Mouse (Mus musculus) embryo, embryonic 10 days (tissue): ENCODE measurements around the gene Ppil6.

ENCODE experiments used
- DNase-seq: peaks from one replicate; pipeline ENCODE4 v3.0.0-alpha.2; 2015; ENCODE audit warnings: low spot score

Ppil6 gene

DNA sequence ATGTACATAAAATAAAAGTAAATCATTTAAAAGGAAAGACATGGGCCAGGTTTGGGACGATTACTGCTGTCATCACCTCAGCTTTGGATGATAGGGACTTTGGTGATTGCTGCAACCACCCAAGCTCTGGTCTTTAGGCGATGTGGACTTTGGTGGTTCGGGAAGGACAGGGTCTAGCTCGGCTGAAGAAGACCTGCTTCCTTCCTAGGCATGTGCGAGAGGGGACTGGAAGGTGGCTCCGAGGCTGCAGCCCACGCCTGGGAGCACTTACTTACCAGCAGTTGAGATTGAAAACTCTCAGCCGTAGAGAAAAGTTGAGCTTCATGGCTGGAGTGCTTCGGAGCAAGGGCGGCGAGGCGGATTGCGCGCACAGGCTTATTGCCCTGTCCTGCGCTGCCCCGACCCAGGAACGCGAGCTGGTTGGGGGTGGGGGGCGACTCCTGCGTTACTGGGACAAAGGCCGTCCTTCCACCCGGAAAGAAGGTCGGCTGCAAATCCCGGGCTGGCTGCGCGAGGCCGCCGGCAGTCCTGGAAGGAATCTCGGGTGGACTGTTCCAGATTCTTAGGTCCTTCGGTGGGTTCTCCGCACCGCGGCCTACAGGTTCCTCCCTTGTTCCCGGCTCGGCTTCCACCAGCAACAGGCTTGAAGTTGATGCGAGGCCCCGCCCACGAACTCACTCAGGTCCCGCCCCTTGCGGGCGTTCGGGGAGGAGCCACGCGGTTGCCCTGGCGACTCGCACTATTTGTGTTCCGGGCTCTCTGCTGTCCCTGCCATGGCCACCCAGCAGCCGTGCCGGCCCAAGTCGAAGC is at the start of gene Ppil6, which contains the start of gene Smpd2:
Ppil6 (plus strand) TSS at position 732 of the 810 bp plus-strand sequence.
Smpd2 (minus strand) TSS at position 662 of the 810 bp plus-strand sequence.
- peak; percentile 95 for DNase-seq

DNA sequence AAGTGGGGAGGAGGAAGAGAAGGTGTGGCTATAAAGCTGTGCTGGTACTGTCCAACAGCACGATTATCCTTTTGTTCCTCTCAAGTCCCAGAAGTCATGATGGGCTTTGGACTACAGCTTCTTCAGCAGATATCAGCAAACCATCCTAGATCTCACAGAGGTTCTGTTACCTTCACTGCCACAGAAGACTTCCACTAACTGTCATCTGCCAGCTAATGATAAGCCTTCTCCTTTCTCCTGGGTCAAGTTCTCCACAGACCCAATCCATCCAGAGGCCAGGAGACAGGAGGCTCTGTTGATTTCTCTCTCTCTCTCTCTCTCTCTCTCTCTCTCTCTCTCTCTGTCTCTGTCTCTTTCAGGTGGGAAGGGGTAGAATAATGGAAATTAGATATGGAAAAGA is 42.0 kb upstream of the Ppil6 start:
- no peak for DNase-seq

- DNase-seq = peak; percentile 50
These were observed 40.6 kb upstream of the Ppil6 start for GRCm38 (mm10) chr10:41449684-41450083.

DNA sequence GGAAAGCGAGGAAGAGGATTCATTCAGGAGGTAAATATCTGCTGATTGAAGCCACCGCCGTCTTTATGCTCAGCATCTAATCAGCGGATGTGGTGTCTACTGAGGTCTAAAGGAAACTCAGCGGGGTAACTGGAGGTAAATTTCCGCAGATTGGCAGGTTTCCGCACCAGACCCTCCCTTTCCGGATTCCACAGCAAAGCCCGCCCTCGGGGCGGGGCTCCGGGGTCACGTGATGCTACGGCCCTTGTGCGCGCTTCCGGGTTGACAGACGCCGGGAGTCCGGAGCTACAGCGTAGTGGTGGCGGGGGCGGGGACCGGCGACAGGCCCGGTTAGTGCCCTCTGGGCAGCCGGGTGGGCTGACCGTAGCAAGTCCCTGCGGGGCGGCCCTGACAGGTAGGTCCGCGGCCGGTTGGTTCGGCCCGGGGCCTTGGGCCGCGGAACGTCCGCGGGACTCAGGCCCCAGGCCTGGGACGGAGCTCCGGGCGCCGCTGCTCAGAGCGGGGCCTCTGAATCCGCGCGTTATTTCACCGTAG is 40.0 kb upstream of the Ppil6 start, which contains the start of gene Zbtb24:
Zbtb24 (plus strand) TSS at position 247 of the 534 bp plus-strand sequence.
- peak; percentile 89 for DNase-seq

DNA sequence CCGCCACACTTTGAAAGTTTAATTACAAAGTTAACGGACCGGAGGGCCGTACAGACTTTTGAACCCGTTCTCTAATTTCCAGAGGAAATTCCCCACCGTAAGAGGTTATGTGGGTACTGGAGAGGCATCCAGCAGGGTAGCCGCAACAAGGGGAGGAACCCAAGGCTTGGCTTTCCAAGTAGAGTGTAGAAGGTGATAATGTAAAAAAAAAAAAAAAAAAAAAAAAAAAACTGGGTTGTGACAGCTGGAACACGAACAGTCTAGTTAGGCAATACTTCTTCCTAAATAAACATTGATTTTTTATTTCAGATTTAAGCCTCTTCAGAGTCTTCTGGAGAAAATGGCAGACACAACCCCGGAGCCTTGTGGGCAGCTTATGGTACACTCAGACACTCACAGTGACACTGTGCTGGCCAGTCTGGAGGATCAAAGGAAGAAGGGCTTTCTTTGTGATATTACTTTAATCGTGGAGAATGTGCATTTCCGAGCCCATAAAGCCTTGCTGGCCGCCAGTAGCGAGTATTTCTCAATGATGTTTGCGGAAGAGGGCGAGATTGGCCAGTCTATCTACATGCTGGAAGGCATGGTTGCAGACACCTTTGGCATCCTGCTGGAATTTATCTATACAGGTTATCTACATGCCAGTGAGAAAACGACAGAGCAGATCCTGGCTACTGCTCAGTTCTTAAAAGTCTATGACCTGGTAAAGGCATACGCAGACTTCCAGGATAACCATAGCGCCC is 39.3 kb upstream of the Ppil6 start:
- DNase-seq = no peak

- DNase-seq = no peak
These were observed 38.6 kb upstream of the Ppil6 start for GRCm38 (mm10) chr10:41451656-41452055.

DNA sequence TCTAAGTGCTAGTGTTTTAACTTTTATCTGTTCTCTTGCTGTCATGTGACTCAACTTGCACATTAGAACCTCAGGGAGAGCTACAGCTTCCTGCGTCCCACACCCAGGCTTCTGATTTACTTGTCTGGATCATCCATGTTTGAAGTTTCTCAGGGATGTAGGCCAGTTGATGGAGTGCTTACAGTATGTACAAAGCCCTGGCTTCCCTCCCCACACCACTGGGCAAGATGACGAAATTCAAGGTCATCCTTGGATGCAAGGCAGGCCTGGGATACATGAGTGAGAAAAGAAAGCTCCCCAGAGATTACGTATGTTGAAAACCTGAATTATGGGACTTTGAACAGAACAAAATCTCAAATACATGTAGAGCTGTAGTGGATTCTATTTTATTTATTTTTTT is 37.4 kb upstream of the Ppil6 start:
- no peak for DNase-seq

- no peak for DNase-seq
These were observed 30.2 kb upstream of the Ppil6 start for GRCm38 (mm10) chr10:41459990-41460389.

DNA sequence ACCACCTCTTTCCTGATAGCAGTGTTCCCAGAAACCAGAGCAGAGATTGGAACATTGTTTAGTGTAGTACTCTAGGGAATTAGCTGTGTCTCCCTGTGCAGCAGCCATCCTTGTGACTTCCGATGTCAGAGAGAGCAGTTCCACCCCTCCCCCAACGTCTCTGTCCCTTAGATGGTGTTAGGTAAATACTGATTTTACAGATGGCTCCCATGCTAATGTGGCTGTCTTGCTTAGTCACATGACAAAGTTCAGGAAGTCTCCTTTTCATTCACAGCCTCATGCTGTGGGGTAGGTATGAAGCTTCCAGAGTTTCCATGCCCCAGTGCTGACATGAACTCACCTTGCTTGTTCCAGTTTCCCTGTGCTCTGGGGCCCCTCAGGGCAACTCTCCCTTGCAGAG is 29.7 kb upstream of the Ppil6 start:
- DNase-seq = no peak

DNA sequence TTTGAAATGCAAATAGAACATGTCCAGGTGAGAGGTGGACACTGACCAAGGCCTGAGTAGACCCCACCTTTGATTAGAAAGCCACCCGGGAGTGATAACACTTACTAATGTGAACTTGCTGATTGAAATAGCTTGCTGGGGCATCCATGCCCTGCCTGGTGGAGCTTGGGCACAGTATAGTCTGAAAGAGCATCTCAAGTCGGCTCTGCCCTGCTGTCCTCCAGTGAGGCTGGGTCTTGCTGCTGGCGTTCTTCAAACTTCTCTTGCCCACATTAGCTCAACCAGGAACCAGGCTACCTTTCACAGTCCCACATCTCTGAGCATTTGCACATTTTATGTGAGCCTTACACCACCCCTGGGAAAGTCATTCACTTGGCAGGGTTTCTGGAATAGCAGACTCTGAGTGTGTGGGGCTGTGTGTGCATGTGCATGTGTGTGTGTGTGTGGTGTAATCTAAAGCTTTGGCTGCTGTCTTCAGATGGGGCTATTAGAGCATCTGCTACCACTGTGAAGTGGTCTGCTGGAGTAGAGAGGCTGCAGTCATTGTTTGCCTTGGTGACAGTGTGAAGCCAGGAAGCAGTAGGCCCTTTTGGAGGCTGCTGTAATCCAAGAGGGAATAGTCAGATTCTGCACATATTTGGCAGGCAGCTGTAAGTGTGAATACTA is 29.0 kb upstream of the Ppil6 start:
- DNase-seq = no peak

- no peak for DNase-seq
These were observed 25.8 kb upstream of the Ppil6 start for GRCm38 (mm10) chr10:41464401-41464955.

DNA sequence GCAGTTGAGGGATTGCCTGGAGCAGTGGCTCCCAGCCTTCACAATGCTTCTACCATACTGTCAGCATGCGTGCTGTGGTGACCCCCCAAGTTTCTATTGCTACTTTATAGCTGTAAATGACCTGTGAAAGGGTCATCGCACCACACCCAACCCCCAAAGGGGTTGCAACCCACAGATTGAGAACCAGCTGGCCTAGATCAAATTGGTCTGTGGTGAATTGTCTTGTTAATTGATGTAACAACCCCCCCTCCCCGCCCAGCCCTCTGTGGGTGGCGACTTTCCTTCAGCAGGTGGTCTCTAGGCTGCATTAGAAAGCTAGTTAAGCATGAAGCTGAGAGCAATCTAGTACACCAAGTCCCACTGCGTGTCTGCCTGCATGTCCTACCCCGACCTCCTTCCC is 22.9 kb upstream of the Ppil6 start:
- no peak for DNase-seq

GRCm38 (mm10) chr10:41470693-41471092 is 19.5 kb upstream of the Ppil6 start:
- DNase-seq = no peak

DNA sequence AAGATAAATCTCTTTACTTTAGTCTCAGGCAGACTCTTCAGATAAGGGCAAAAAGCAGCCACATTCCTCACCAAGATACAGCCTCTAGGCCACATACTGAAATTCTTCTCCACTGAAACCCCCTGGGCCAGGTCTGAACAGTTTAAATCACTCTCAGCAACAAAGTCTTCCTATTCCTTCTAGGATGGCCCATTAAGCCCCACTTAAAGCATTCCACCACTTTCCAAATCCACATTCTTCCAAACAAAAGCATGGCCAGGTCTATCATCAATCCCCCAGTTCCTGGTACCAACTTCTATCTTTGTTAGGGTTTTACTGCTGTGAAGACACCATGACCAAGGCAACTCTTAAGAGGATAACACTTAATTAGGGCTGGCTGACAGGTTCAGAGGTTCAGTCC is 17.7 kb upstream of the Ppil6 start:
- no peak for DNase-seq

- DNase-seq = no peak
These were observed 17.2 kb upstream of the Ppil6 start for GRCm38 (mm10) chr10:41472962-41473481.

- DNase-seq = no peak
These were observed 16.3 kb upstream of the Ppil6 start for GRCm38 (mm10) chr10:41473782-41474468.

DNA sequence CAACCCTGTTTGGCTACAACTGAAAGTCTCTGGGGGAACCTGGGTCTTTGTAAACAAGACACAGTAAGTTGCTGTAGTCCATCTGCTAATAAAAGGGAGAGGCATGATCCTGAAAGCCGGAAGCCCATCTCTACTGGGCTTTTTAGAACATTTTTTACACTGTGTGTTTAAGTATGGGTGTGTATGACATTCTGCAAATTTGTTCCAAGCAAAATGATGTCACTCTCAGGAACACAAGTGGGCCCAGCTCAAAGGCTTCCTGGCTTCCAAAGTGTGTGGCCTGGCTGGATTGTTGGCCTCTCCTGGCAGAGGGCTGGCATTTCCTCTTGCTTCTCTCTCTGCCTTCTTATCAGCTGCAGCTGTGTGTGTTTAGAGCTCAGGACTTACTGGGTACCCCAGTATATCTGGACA is 15.3 kb upstream of the Ppil6 start:
- no peak for DNase-seq

GRCm38 (mm10) chr10:41476171-41477017 is 13.8 kb upstream of the Ppil6 start, which contains the start of gene Mical1:
Gene Mical1 (plus strand): TSS chr10:41476314.
- DNase-seq = peak; percentile 77

DNA sequence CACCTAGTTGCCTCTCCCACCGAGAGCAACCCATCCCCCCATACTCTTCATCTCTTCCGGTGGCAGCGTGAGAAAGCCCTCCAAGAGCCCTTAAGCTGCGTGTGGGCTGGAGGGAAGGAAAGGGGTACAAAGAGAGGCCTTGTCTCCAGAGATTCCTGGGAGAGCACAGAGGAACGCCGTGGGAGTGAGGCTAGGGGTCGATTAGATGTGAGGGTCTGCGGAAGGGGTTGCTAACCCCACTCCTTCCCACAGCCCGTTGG is 13.3 kb upstream of the Ppil6 start:
- DNase-seq = peak; percentile 78
